Mouse (Mus musculus) ES-Bruce4 (cell line): ENCODE measurements around the gene H2-Aa.

Source experiments
- CTCF ChIP-seq: IDR thresholded peaks from one replicate; pipeline ENCODE4 v1.8.1; 2011; ENCODE audit warnings: low read depth, low read length
- POLR2A ChIP-seq: IDR thresholded peaks from one replicate; pipeline ENCODE4 v1.8.1; 2011; ENCODE audit warnings: low read length; ENCODE audit not compliant: insufficient read depth

- no peak for TF ChIP-seq POLR2A
- TF ChIP-seq CTCF, result no peak
Observed at GRCm38 (mm10) chr17:34295307-34295706, 7.7 kb upstream of the H2-Aa start.
